Mouse (Mus musculus) hindbrain, embryonic 11.5 days (tissue): ENCODE data around the gene Hectd3. TPM values are rescaled to one million over a fixed set of nuclear protein-coding genes. Genes with fewer than 3 reads are reported as not detected.

Experiments
- ATAC-seq: fragments of 200-750 bp; cut with Nextera tagmentation; 2 replicates; pipeline ENCODE4 v1.8.0; 2017; ENCODE audit warnings: mild to moderate bottlenecking, moderate TSS enrichment, moderate library complexity; ENCODE audit not compliant: low FRiP score
- DNase-seq: peaks from one replicate; pipeline ENCODE4 v3.0.0-alpha.2; 2015; ENCODE audit warnings: low spot score
- H3K27ac ChIP-seq: fragments of 300-500 bp; sonication (generic); 2 replicates; pipeline ENCODE4 v1.5.1; 2014; ENCODE audit warnings: mild to moderate bottlenecking, low read depth, low read length
- H3K27me3 ChIP-seq: fragments of 300-500 bp; sonication (generic); 2 replicates; pipeline ENCODE4 v1.6.1; 2014; ENCODE audit warnings: mild to moderate bottlenecking, low read length, moderate library complexity, mixed read lengths; ENCODE audit not compliant: control insufficient read depth, insufficient read depth
- H3K36me3 ChIP-seq: fragments of 300-500 bp; sonication (generic); 2 replicates; pipeline ENCODE4 v1.6.1; 2014; ENCODE audit warnings: mild to moderate bottlenecking, low read length, moderate library complexity, mixed read lengths; ENCODE audit not compliant: control insufficient read depth, insufficient read depth
- H3K4me1 ChIP-seq: fragments of 300-500 bp; sonication (generic); replicated peaks from 2 replicates; pipeline ENCODE4 v1.6.1; 2014; ENCODE audit warnings: low read length, mixed read lengths; ENCODE audit not compliant: control insufficient read depth, insufficient read depth
- H3K4me2 ChIP-seq: fragments of 300-500 bp; sonication (generic); replicated peaks from 2 replicates; pipeline ENCODE4 v1.6.1; 2014; ENCODE audit warnings: mild to moderate bottlenecking, low read depth, low read length
- H3K4me3 ChIP-seq: fragments of 300-500 bp; sonication (generic); 2 replicates; pipeline ENCODE4 v1.5.1; 2014; ENCODE audit warnings: low read depth, low read length
- H3K9ac ChIP-seq: fragments of 300-500 bp; sonication (generic); 2 replicates; pipeline ENCODE4 v1.6.1; 2014; ENCODE audit warnings: low read depth, low read length
- H3K9me3 ChIP-seq: fragments of 300-500 bp; sonication (generic); 2 replicates; pipeline ENCODE4 v1.6.1; 2016; ENCODE audit warnings: low read length; ENCODE audit not compliant: control insufficient read depth
- WGBS: fragments of 180-500 bp; shearing (Covaris S2); extraction: QIAGEN DNeasy Blood & Tissue Kit; methylation state at CpG from one replicate; pipeline ENCODE4 v1.1.7; 2014; 5-methylcytosine and 5-hydroxymethylcytosine counted together
- polyA plus RNA-seq: library from polyadenylated mRNA; unstranded; fragments of >200 nt; fragmentation: Nextera tagmentation; extraction: Ambion mirVana; gene quantifications from 2 replicates; pipeline ENCODE4 v1.2.1, GENCODE M21; 2014

Gene Hectd3
- polyA plus RNA-seq, 1 experiment from 2014 or later: 7.8 TPM

DNA sequence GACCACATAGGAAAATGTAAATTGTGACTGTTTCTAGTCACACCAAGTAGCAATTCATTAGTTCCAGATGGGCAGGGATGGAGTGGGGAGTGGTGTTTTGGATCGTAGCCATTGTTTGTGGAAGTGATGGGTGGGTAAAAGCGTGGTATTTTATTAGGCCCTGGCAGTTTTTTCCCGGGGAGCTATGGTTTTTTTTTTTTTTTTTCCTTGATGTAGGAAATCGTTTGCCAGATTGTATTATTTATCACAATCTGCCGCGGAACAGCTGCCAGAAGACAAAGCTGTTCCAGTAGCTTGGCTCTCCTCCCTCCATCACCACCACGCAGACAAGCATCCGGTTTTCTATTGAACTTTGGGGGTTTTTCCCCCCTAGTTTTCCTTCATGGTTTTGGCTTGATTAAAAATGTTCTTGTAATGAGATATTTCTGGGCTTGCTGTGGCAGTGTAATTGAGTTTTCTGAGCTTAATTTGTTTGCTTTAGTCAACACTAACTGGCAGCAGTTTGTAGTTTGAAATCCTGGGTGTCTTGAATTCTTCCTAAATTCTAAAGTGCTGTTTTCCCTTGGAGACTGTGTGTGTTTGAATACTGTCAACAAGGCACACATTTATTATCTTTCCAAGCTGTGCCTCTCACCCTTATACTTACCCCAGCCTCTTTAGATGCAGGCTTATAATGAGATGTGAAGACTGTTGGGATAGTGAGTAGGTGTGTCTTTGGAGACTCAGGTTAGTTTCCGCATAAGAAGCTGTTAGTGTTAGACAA lies 45.0 kb downstream of the Hectd3 start:
- H3K4me1 ChIP-seq: no peaks in the 10 kb centered on the region

GRCm38 (mm10) chr4:117040791-117041190 lies 45.7 kb downstream of the Hectd3 start:
- no peak for ATAC-seq
- no peaks in the 10 kb centered on the region for H3K36me3 ChIP-seq
- H3K27me3 ChIP-seq: no peaks in the 10 kb centered on the region
- 62% methylated on average over 1 of the region's 1 CpGs for WGBS
- no peak for DNase-seq
- no peaks in the 10 kb centered on the region for H3K9me3 ChIP-seq
- no peak overlapping the region for H3K9ac ChIP-seq
- H3K27ac ChIP-seq: no peak overlapping the region; the same call in none of the 2 replicates
- no peak overlapping the region for H3K4me2 ChIP-seq
- H3K4me1 ChIP-seq: no peaks in the 10 kb centered on the region
- H3K4me3 ChIP-seq: no peak overlapping the region

More for the DNA sequence above, 45.0 kb downstream of the Hectd3 start:
- H3K9me3 ChIP-seq: no peaks in the 10 kb centered on the region
- DNase-seq: peak; percentile 48
- no peak overlapping the region for H3K4me3 ChIP-seq
- no peak overlapping the region for H3K9ac ChIP-seq
- no peaks in the 10 kb centered on the region for H3K36me3 ChIP-seq
- WGBS: 41% methylated on average over 9 of the region's 9 CpGs
- no peak overlapping the region for H3K4me2 ChIP-seq
- ATAC-seq: no peak
- H3K27ac ChIP-seq: peak overlapping the region; percentile 18
- H3K27me3 ChIP-seq: no peaks in the 10 kb centered on the region

GRCm38 (mm10) chr4:117041283-117041721 lies 46.2 kb downstream of the Hectd3 start:
- no peaks in the 10 kb centered on the region for H3K36me3 ChIP-seq
- no peaks in the 10 kb centered on the region for H3K9me3 ChIP-seq
- WGBS: 66% methylated on average over 4 of the region's 4 CpGs
- H3K4me3 ChIP-seq: no peak overlapping the region
- DNase-seq (no peak), ATAC-seq (no peak)
- no peak overlapping the region for H3K9ac ChIP-seq
- H3K27me3 ChIP-seq: no peaks in the 10 kb centered on the region
- H3K4me1 ChIP-seq: no peaks in the 10 kb centered on the region
- no peak overlapping the region for H3K4me2 ChIP-seq
- peak overlapping the region; percentile 67 for H3K27ac ChIP-seq

DNA sequence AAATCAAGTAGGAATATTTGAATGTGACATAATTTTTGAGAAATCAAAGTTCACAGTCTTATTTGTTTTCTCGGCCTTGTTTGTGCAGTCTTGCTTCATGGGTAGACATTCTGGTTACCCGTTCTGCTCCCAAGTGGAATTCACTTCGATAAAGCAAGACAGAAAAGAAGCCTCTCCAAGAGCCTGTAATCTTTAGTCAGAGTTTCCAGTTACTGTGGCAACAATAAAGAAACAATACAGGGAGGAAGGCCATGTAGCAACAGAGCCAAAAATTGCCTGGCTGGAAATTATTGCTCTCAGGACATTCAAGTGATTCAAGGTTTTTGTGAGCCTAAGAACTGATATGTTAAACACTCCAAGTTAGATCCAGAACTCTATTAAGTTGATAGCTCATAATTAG lies 53.7 kb downstream of the Hectd3 start:
- H3K4me1 ChIP-seq: no peaks in the 10 kb centered on the region
- no peaks in the 10 kb centered on the region for H3K36me3 ChIP-seq
- ATAC-seq (no peak), DNase-seq (no peak)
- no peak overlapping the region for H3K9ac ChIP-seq
- no peak overlapping the region for H3K4me2 ChIP-seq
- no peak overlapping the region for H3K27ac ChIP-seq
- no peak overlapping the region for H3K4me3 ChIP-seq
- H3K27me3 ChIP-seq: no peaks in the 10 kb centered on the region
- WGBS: 92% methylated on average over 3 of the region's 3 CpGs
- H3K9me3 ChIP-seq: no peaks in the 10 kb centered on the region

DNA sequence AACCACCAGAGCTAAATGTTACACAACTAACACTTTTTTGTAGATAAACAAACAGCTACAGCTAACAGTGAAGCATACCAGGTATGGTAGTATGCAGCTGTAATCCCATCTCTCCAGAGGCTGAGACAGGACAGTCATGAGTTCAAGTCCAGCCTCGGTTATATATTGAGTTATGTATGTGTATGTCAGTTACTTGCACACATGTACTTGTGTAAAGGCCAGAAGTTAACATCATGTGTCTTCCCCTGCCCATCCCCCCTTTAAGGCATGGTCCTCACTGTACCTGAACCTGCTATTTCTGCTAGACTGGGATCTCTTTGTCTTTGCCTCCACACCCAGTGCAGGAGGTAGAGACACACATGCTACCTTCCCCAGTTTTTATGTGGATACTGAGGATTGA lies 54.4 kb downstream of the Hectd3 start:
- ATAC-seq: no peak
- H3K4me1 ChIP-seq: no peaks in the 10 kb centered on the region
- DNase-seq: no peak
- no peak overlapping the region for H3K9ac ChIP-seq
- no peaks in the 10 kb centered on the region for H3K36me3 ChIP-seq
- H3K4me2 ChIP-seq: no peak overlapping the region
- H3K27me3 ChIP-seq: no peaks in the 10 kb centered on the region
- H3K4me3 ChIP-seq: no peak overlapping the region
- no peaks in the 10 kb centered on the region for H3K9me3 ChIP-seq
- 92% methylated on average over 1 of the region's 1 CpGs for WGBS
- no peak overlapping the region for H3K27ac ChIP-seq

GRCm38 (mm10) chr4:117052626-117053025 lies 57.5 kb downstream of the Hectd3 start:
- Histone ChIP-seq H3K27ac (no peak overlapping the region), H3K4me2 (no peak overlapping the region), H3K27me3 (no peaks in the 10 kb centered on the region), H3K36me3 (no peaks in the 10 kb centered on the region), H3K9ac (no peak overlapping the region), H3K4me3 (no peak overlapping the region), H3K4me1 (no peaks in the 10 kb centered on the region), H3K9me3 (no peaks in the 10 kb centered on the region)
- WGBS: 87% methylated on average over 4 of the region's 4 CpGs
- DNase-seq (no peak), ATAC-seq (no peak)

- ATAC-seq (no peak), DNase-seq (no peak)
- Histone ChIP-seq H3K4me2 (no peak overlapping the region), H3K36me3 (no peaks in the 10 kb centered on the region), H3K4me1 (no peaks in the 10 kb centered on the region), H3K9me3 (no peaks in the 10 kb centered on the region), H3K9ac (no peak overlapping the region), H3K4me3 (no peak overlapping the region), H3K27me3 (no peaks in the 10 kb centered on the region), H3K27ac (no peak overlapping the region)
- WGBS: 86% methylated on average over 4 of the region's 4 CpGs
Measured at GRCm38 (mm10) chr4:117053956-117054355, 58.8 kb downstream of the Hectd3 start.

Other genes with a start within 250 kb of the Hectd3 start
- 33.4 and 34.0 TPM in 2 replicates for gene Toe1, start 187.7 kb upstream of the Hectd3 start, polyA plus RNA-seq
- gene Mutyh, start 187.6 kb upstream of the Hectd3 start, polyA plus RNA-seq: 14.4 and 16.6 TPM in 2 replicates
- gene Hpdl, start 173.6 kb upstream of the Hectd3 start, polyA plus RNA-seq: 0.63 and 1.0 TPM in 2 replicates
- 9.8 and 10.4 TPM in 2 replicates for gene Zswim5, start 117.9 kb upstream of the Hectd3 start, polyA plus RNA-seq
- 97.3 and 110 TPM in 2 replicates for gene Urod, start 904 bp upstream of the Hectd3 start, polyA plus RNA-seq
- gene Eif2b3, start 24.1 kb downstream of the Hectd3 start, polyA plus RNA-seq: 51.9 and 53.0 TPM in 2 replicates
- 1.4 and 1.9 TPM in 2 replicates for gene Ptch2, start 100.8 kb downstream of the Hectd3 start, polyA plus RNA-seq
- 3.6 and 3.8 TPM in 2 replicates for gene Btbd19, start 130.4 kb downstream of the Hectd3 start, polyA plus RNA-seq
- 0.60 TPM in 1 of 2 replicates, not detected in the other for gene Tctex1d4, start 131.5 kb downstream of the Hectd3 start, polyA plus RNA-seq
- gene Plk3, start 138.6 kb downstream of the Hectd3 start, polyA plus RNA-seq: 31.3 and 37.1 TPM in 2 replicates
- gene Rps8, start 160.9 kb downstream of the Hectd3 start, polyA plus RNA-seq: 779 and 892 TPM in 2 replicates
- 77.5 and 86.2 TPM in 2 replicates for gene Kif2c, start 187.3 kb downstream of the Hectd3 start, polyA plus RNA-seq